Mouse (Mus musculus): ENCODE results near the gene Cap2.

The Cap2 gene

DNA sequence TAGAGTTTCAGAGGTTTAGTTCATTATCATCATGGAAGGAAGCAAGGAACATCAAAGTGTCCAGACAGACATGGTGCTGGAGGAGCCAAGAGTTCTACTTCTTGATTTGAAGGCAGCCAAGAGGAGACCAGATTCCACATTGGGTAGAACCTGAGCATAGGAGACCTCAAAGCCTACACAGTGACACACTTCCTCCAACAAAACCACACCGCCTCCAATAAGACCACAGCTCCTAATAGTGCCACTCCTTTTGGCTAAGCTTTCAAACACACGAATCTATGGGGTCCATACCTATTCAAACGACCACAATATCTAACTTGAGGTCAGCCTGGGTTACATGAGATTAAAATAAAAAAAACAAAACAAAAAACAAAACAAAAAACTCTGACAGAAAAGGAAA lies 25.0 kb downstream of the Cap2 start:
- no peak for DNase-seq

DNA sequence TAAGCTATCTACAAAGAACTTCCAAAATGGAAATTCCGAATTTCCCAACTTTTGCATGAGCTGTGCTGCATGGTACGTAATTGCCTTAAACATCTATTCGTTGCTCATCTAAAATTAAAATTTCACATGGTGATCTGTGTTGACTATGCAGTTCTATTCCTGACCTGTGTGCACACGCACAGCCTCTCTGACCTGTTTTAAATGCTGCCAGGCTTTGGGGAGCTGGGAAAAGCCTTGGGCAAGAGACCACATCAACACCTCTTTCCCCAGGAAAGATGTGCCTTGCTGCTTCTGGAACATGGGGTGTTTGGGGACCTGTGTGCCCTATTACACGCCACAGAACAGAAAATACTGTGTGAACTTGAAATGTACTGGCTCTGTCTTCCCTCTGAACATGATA lies 25.7 kb downstream of the Cap2 start:
- no peak for DNase-seq

DNA sequence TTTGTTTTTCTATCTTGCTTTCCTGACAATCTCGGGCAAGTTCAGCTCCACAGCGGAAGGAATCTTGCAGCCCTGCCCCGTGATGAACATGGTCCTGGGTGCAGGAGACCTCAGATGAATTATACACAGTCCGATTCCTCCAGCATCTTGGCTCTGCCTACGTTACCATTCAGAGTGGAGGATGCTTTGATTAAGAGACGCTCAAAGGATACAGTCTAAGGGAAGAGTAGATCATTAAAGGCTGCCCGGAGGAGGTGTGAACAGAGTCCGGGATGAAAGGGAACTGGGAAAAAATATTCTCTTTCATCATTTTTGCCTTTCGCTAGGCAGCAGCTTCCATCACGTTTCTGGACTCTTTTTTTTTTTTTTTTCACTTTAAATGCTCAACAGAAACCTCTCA lies 27.4 kb downstream of the Cap2 start:
- DNase-seq: no peak

DNA sequence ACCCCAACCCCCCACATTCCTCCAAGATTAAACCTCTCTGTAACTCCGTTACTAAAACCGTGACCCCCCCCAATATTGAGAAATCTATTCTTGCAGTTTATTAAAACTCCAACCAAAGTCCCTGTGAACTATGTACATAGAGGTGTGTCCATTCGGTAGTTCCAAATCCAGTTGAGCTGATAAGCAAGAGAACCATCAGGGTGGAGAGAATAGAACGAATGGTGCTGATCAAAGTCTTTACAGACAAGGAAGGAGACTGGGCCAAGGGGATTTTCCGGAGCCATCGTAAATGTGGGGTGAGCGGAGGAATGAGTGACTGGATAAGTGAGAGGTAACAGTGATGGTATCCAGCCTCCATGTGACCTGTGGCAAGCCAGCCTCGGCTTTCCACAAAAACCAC lies 28.9 kb downstream of the Cap2 start:
- DNase-seq: no peak

DNA sequence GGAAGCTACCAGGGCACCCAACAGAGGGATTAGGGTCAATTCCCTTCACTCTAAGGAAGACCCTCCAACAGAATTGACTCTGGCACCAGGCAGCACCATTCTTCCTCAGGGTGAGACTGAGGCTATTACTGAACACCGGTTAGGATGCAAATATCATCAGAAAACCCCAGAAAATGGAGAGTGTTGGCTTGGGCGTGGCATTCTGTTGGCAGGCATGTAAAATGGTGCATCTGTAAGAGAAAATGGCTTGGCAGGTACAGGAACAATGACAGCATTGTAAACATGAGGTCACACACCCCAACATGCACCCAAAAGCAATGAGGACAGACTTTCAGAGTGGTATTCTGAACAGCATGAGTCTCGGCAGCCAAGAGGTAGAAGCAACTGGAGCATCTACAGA lies 30.0 kb downstream of the Cap2 start:
- DNase-seq: no peak

DNA sequence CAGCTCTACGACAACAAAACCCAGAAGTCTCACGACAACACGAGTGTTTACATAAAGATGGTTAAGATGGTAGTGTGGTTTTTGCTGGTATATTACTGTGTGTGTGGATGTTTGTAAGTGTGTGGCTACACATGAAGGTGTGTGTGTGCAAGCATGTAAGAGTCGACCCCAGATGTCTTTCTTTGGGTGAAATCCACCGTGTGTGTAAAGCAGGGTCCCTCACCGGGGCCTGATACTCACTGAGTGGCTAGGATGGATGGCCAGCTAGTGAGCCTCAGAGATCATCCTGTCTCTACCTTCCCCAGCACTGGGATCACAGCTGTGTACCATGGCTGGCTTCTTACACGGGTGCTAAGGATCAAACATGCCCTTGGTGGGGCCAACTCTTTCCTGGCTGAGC lies 30.6 kb downstream of the Cap2 start:
- no peak for DNase-seq

DNA sequence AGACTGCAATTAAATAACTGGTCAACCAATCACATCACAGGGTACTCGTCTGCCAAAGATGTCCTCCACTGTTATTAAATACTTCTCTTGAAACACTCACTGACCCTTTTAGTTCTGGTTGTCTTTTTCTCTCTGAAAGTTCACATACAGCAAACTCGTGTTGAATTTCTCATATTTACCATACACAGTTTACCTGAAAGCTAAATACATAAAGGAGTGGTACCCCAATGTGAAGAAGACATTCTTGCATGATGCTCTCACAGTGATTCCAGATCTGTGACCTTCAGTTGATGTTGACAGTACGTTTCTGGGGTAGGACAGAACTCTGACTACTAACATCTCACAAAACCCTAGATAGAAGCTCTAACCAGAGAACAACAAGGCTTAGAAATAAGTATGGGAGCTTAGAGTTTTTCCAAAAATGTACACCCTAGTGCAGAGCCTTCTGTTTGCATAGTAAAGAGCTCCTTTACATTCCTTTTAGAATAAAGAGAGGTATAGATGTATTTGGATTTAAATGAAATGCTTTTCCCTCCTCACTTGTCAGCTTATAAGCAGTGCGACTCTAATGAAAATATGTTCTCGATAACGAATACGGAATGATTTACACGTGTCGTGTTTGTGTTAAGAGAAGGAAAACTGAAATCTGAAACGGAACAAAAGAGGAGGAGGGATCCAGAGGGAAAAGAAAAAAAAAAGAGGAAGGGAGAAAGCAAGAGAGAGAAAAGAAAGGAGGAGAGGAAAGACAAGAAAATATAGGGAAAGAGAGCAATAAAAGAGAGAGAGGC lies 31.9 kb downstream of the Cap2 start:
- DNase-seq: no peak

DNA sequence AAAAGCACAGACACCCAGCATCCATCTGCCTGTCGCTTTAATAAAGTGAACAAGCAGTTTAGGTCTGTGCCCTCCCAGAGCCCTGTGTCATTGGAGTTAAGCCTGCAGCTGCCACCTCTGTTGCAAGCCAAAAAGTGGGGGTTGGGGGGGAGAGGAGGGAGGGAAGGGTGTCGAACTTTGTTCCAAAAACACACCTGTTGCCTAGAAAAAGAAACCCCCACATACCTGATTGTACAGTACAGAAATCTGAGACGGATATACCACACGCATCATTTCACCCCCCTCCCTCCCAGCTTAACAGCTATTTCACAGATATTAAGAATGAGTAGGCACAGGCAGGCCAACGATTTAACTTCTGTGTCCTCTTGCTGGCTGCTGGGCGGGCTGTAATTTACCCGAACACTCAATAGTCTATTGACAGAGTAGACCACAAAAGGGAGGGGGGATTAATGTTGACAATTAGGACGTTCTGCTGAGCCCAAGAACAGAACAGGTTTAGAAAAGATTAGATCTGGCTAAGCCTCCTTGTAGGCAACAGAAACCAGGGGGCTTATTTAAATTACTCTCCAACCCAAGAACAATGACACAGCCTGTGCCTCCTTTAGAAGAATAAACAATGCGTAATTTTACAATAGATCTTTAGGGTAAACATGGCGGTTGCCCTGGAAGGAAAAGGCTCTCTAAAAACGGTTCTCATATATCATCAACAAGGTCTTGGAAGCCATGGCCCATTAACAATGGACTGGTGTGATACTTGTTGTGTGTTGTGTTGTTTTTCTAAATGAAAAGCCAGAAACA lies 32.7 kb downstream of the Cap2 start:
- peak in 1 of 2 experiments; percentile 13 for DNase-seq

DNA sequence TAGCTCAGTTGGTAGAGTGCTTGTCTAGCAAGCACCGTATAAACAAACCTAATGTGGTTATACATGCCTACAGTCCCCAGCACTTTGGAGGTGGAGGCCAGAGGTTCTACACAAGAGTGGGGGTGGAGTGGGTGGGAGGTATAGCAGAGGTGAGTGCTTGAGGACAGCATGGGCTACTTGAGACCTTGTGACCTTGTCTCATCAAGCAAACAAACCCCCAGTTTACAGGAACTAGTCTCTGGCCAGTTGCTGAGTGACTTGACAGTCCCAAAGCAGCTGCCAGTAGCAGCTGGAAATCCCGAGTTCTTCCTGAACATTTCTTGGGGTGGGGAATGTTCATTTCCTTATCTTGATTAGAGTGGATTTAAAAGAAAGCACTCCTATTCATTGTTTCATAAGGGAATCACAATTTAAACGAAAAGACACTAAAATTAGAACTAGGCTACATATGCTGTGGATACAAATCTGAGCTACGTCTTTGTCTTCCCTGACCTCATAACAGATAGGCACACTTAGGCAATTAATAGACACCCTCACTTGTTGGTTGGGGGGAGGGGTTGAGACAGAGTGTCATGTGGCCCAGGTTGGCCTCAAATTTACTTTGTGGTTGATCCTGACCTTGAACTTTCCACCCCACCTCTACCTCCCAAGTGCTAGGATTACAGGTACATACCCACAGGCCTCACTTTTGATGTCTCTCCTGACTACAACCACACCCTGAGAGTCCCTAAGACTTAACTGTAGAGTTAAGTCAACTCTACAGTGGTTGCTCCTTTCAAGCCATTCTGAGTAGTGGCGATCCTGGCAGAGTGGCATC lies 33.5 kb downstream of the Cap2 start:
- DNase-seq: no peak

DNA sequence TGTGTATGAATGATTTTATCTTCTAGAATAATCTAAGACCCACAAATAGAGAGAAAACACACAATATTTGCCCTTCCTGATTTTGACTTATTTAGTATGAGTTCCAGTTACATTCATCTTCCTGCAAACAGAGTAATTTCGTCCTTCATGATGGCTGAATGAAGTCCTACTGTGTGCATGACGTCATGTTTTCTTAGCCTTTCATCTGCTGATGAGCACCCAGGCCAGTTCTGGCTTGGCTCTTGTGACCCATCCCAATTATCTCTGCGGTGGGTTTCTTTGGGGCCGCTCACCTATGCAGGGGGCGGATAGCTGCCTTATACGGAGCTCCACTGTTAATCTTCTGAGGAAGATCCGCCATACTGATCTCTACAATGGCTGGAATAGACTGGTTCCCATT lies 37.6 kb downstream of the Cap2 start:
- DNase-seq: no peak

DNA sequence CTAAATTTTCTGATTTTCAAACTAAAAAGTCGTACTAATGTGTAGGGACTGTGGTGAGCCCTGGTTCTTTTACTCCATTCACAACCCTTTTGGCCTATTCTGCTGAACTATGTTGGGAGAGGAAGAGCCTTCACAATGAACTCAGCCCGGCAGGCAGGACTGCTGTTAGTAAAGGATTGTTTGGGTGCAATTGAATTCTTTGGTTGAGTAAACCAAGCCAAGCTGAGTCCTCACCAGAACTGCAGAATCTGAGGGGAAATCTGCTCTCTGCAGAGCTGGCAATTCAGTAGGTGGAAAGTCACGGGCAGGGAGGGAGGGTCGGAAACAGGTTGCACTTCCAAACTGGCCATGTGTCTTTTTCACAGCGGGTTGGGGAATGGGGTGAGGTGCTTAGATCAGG lies 39.3 kb downstream of the Cap2 start:
- DNase-seq: no peak

DNA sequence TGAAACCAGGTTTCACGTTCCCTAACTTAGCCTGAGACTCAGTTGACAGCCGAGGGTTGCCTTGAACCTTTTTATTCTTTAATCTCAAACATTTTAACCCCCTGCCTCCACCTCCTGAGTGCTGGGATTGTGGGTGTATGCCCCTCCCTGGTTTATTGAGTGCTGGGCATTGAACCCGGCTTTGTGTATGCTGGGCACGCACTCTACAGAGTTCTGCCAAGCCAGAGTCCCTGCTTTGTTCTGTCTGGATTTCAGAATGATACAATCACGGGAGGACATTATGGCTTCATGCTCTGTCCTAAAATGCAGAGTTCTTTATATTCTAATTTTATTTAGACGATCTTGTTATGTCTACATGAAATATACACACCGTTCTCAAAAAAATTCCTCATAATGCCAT lies 41.1 kb downstream of the Cap2 start:
- DNase-seq: no peak

DNA sequence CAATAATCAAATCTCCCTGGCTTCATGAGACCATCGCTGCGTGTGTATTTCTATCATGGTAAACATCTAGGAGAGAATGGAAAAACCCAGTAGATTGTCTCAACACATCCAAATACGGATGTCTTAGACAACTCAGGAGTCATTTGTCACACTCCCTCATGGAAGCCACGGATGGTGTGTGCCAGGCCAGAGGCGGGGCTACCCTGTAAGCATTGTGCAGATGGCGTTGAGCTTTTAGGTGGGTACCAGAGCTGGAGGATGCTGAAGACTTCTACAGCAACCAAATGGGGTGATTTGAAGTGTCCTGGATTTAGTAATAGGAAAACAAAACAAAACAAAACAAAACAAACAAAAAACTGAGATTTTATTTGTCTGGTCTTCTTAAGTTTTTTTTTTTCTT lies 43.0 kb downstream of the Cap2 start:
- no peak for DNase-seq

DNA sequence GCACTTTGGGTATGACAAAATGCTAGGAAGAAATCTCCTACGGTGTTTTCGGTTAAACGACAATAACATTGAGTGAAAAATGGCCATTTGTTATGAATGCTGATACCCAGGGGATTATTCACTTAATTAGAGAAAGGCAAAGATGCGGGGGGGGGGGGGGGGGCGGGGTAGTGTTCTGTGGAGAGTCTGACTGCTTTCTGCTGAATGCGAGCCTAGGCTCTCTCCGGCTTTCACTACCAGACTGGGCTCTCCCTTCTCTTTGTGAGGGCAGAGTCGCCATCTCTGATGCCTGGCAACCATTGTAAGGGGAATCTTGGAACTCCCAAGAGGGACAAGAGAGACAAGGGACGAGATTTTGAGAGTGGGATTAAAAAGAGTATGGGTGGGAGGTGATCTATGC lies 43.4 kb downstream of the Cap2 start:
- DNase-seq: no peak

DNA sequence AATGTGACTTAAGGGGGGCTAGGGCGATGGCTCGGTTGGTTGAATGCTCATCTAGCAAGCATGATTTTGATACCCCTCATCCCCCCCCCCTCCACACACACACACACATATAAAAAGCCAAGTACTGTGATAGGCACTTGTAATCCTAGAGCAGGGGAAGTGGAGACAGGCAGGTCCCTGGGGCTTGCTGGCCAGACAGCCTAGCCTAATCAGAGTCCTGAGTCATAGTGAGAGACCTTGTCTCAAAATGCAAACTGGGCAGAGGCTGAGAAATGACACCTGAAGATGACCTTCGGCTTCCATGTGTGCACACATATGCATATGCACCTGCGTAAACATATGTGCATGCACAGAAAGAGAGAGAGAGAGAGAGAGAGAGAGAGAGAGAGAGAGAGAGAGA lies 45.2 kb downstream of the Cap2 start:
- DNase-seq: no peak

DNA sequence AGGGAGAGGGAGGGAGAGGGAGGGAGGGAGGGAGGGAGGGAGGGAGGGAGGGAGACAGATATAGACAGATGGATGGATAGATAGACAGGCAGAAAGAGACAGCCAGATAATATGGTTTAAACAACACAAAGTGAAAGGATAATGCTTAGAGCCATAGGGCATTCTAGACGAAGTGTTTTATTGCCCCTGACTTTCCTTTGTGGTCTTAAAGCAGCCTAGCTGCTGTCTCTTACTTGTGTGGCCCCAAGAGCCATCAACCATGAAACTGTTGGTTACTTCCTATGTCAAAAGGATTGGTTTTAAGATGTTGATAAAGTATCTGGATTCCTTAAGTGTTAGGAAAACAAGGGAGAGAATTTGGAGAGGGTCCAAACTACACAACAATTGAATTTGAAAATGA lies 45.6 kb downstream of the Cap2 start:
- no peak for DNase-seq

DNA sequence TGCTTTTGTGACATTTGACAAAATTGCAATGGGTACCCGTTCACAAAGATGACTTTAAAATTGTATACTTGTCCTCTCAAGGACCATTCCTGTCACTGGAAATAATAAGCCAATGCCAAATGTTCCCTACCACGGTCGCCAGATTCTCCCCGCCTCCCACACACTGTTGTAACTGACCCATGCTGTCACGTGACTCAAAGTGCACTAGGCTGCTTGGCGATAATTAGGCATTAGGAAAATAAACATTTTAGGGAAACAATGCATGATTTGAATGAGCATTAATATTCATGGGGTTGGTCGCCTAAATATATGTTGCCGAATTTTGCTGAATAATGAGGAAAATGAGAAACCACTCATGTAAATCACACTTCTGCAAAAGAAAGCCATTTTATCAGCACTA lies 46.5 kb downstream of the Cap2 start:
- DNase-seq: peak; percentile 25 to 48

DNA sequence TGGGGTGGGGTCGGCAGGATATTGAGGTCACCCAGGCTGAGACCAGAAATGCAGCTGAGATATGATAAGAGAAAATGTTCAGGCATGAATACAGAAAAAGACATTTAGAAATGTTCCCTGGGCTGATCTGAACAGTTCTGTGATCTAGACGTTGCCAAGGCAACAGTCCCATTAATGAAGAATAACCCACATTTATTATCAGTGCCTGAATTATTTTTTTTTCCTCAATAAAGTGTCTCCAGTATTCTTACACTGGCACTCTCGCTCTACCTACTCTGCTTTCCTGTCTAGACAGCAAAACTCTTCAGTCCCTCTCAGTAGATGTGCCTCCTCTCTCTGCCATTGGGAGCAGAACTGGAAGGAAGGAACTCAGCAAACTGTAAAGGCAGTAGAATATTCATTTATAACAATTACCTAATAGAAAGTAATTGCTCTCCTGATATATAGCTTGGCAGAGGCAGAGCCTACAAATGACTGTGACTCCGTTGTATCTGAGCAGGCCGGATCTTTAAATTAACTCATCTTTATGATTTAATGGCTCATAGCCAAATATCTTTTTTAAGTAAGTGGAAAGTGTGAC lies 47.0 kb downstream of the Cap2 start:
- DNase-seq: no peak

DNA sequence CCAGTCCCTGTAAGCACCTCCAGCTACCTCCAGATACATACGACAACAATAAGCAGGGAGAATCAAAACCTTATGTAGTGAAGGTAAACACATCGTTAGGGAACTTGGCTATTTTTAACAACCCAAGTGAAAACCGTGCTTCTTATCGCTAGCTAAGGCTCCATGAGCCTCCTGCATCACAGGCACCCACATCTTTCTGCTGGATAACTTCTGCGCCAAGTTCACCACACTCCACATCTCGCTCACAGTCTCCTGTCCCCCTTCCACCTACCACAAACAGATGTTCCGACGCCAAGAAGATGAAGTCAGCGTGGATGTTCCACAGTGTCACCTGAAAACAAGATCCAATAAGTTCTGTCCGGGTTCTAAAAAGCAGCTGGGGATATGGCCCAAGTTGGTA lies 49.0 kb downstream of the Cap2 start:
- no peak for DNase-seq

DNA sequence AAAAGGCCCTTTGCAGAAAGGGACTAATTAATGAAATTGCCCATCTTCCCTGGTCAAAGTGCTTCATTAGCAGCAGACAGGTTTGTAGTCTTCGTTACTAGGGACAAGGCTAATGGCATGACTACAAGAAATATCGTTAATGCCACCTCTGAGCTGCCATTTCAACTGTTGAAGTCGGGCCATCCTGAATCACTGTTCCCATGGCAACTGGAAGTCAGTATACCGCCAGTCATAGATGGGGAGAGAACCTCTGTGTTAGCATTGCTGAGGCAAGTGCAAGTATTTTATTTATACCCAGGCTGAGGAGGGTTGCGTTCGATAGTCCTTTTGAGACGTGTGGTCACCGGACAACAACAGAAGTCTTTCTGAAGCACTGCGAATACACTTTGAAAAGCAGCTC lies 53.1 kb downstream of the Cap2 start:
- DNase-seq: no peak

DNA sequence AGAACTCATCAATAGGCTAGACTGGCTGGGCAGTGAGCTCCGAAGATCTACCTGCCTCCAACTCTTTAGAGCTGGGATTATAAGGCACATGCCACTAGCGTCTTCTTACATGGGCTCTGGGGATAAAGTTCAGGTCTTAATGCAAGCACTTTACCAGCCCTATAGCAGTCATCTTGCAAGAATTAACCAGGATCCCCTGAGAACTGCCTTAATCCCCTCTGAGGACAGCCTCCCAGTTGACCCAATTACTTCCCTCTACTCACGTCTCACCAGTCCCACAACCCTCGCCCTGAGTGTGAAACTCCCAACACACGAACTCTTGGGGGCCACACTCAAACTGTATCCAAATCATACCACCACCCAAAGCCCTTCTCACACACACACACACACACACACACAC lies 64.3 kb downstream of the Cap2 start:
- no peak for DNase-seq

DNA sequence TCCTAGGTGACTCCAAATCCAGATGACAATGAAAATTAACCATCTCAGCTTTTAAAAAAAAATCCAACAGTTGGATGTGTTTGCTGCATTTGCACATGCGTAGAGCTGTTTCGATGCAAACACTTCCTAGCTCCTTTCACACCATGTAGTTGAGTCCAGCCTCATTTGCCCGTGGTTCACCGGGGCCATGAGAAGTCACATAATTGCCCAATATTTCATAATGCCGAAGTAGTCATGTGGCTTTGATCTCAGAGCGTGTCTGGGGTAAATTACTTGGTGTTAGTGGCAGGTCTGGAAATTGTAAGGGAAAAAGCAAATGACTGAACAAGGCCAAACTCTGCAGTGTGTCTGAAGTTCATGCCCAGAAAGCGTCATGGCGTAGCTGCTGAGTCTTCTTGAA lies 67.8 kb downstream of the Cap2 start:
- DNase-seq: no peak

DNA sequence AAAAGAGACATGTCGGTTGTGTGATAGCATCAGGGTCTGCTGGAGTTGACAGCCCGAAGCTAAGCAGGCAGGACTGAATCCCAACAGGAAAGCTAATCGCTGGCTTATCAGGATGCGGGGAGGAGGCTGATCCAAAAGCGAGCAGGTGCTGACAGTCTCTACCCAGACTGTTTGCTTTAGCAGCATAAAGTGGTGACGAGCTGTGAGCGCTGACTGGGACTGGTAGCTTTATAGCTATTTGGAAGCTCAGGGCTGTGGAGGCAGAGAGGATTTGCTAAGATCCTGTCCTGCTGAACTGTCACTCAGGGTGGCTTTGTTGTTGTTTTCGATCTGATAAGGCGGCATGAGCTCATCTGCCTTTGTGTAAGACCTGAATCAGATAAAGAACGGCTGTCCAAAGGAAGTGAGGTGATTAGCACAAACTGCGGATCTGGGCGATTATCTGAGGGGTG lies 69.5 kb downstream of the Cap2 start:
- DNase-seq: no peak

Measured in kidney, postnatal 4 days (tissue).